In genomic region chr2:121480498-121480897, GRCm38 (mm10) we compare ENCODE assay signal across 8 mouse cellular contexts. TPM values are rescaled to one million over a fixed set of nuclear protein-coding genes. Genes with fewer than 3 reads are reported as not detected.
DNase-seq lines count a peak whose midpoint lies in the region; ATAC-seq and TF ChIP-seq lines count a peak whose summit lies in the region.

No protein-coding gene starts in this region.

- no peaks in the 10 kb centered on the region for H3K4me1 ChIP-seq in hindbrain, postnatal 0 days (ENCODE audit: insufficient read depth, low read length)
- peaks cover 5% of the 10 kb centered on the region for H3K4me1 ChIP-seq in hindbrain, embryonic 13.5 days (replicated peaks)

- H3K9ac ChIP-seq in hindbrain, postnatal 0 days (replicated peaks; ENCODE audit: low read length): no peak overlapping the region
- H3K9ac ChIP-seq in hindbrain, embryonic 13.5 days: no peak overlapping the region

- 59% methylated on average over 3 of the region's 3 CpGs for WGBS in hindbrain, postnatal 0 days
- 53% methylated on average over 3 of the region's 3 CpGs for WGBS in hindbrain, embryonic 13.5 days

- H3K9me3 ChIP-seq in hindbrain, postnatal 0 days (ENCODE audit: low read length): no peaks in the 10 kb centered on the region
- H3K9me3 ChIP-seq in hindbrain, embryonic 13.5 days: no peaks in the 10 kb centered on the region

- peak; percentile 42 for TF ChIP-seq CTCF in hindbrain, postnatal 0 days (IDR thresholded peaks at IDR 0.05; ENCODE audit: low read depth)

- H3K4me2 ChIP-seq in hindbrain, postnatal 0 days (ENCODE audit: low read depth, low read length): no peak overlapping the region
- no peak overlapping the region for H3K4me2 ChIP-seq in hindbrain, embryonic 13.5 days

- H3K36me3 ChIP-seq in hindbrain, postnatal 0 days (ENCODE audit: insufficient read depth, low read length): no peaks in the 10 kb centered on the region
- H3K36me3 ChIP-seq in hindbrain, embryonic 13.5 days: no peaks in the 10 kb centered on the region

- DNase-seq in hindbrain, postnatal 0 days (ENCODE audit: low spot score): no peak
- peak; percentile 48 for DNase-seq in ES-CJ7 (ENCODE audit: low read depth, low spot score)
- peak; percentile 31 for DNase-seq in embryo, embryonic 11 days
- peak; percentile 16 for DNase-seq in lung, postnatal 25 days (ENCODE audit: low spot score)
- DNase-seq in left cerebral cortex, adult 18-20 months (ENCODE audit: low spot score in 2 of 2): no peak
- DNase-seq in cerebellum, postnatal 36 days: no peak
- DNase-seq in cerebellum, adult 11-12 months: no peak

- H3K27me3 ChIP-seq in hindbrain, postnatal 0 days (ENCODE audit: insufficient read depth, low read length): no peaks in the 10 kb centered on the region
- H3K27me3 ChIP-seq in hindbrain, embryonic 13.5 days: no peaks in the 10 kb centered on the region

- H3K27ac ChIP-seq in hindbrain, postnatal 0 days: no peak overlapping the region
- no peak overlapping the region for H3K27ac ChIP-seq in hindbrain, embryonic 13.5 days

- H3K4me3 ChIP-seq in hindbrain, postnatal 0 days (ENCODE audit: low read length): no peak overlapping the region
- no peak overlapping the region for H3K4me3 ChIP-seq in hindbrain, embryonic 13.5 days

- ATAC-seq in hindbrain, postnatal 0 days: no peak
- ATAC-seq in hindbrain, embryonic 13.5 days (ENCODE audit: low FRiP score): no peak

RNA-seq across cellular contexts. Expression of gene Mfap1b, which starts 6.6 kb away (rescaled TPM):
- total RNA-seq in hindbrain, postnatal 0 days (2014; rRNA removed): 14.7 and 17.7 TPM in 2 replicates
- polyA plus RNA-seq in hindbrain, postnatal 0 days (2015; fragmentation: Nextera tagmentation; extraction: Ambion mirVana): 52.8 and 57.0 TPM in 2 replicates
- 79.2 and 79.7 TPM in 2 replicates for polyA plus RNA-seq in hindbrain, embryonic 13.5 days (2015; fragmentation: Nextera tagmentation; extraction: Ambion mirVana)
- 10 to 100 TPM; 41.6 to 45.0 TPM for total RNA-seq in left cerebral cortex, adult 18-20 months (2021)

RNA-seq across cellular contexts. Expression of gene Serinc4, which starts 23.9 kb away (rescaled TPM):
- total RNA-seq in hindbrain, postnatal 0 days (2014; rRNA removed): 1.3 and 1.5 TPM in 2 replicates
- 0.57 and 1.1 TPM in 2 replicates for polyA plus RNA-seq in hindbrain, postnatal 0 days (2015; fragmentation: Nextera tagmentation; extraction: Ambion mirVana)
- 1.3 TPM in 2 replicates for polyA plus RNA-seq in hindbrain, embryonic 13.5 days (2015; fragmentation: Nextera tagmentation; extraction: Ambion mirVana)
- total RNA-seq in left cerebral cortex, adult 18-20 months (2021): under 1 TPM; 0.26 to 0.37 TPM

RNA-seq across cellular contexts. Expression of gene Mfap1a, which starts 26.0 kb away (rescaled TPM):
- 12.0 and 14.4 TPM in 2 replicates for total RNA-seq in hindbrain, postnatal 0 days (2014; rRNA removed)
- polyA plus RNA-seq in hindbrain, postnatal 0 days (2015; fragmentation: Nextera tagmentation; extraction: Ambion mirVana): 21.3 and 21.5 TPM in 2 replicates
- polyA plus RNA-seq in hindbrain, embryonic 13.5 days (2015; fragmentation: Nextera tagmentation; extraction: Ambion mirVana): 34.8 and 36.4 TPM in 2 replicates
- 10 to 100 TPM; 27.9 to 34.0 TPM for total RNA-seq in left cerebral cortex, adult 18-20 months (2021)

RNA-seq across cellular contexts. Expression of gene Wdr76, which starts 26.0 kb away (rescaled TPM):
- total RNA-seq in hindbrain, postnatal 0 days (2014; rRNA removed): 4.6 and 5.3 TPM in 2 replicates
- 2.4 and 2.8 TPM in 2 replicates for polyA plus RNA-seq in hindbrain, postnatal 0 days (2015; fragmentation: Nextera tagmentation; extraction: Ambion mirVana)
- polyA plus RNA-seq in hindbrain, embryonic 13.5 days (2015; fragmentation: Nextera tagmentation; extraction: Ambion mirVana): 5.1 and 5.8 TPM in 2 replicates
- 1 to 10 TPM; 4.2 to 4.7 TPM for total RNA-seq in left cerebral cortex, adult 18-20 months (2021)

RNA-seq across cellular contexts. Expression of gene Hypk, which starts 27.4 kb away (rescaled TPM):
- total RNA-seq in hindbrain, postnatal 0 days (2014; rRNA removed): 5.4 and 12.5 TPM in 2 replicates
- polyA plus RNA-seq in hindbrain, postnatal 0 days (2015; fragmentation: Nextera tagmentation; extraction: Ambion mirVana): 110 and 119 TPM in 2 replicates
- polyA plus RNA-seq in hindbrain, embryonic 13.5 days (2015; fragmentation: Nextera tagmentation; extraction: Ambion mirVana): 111 and 119 TPM in 2 replicates
- total RNA-seq in left cerebral cortex, adult 18-20 months (2021): 10 to 100 TPM; 18.3 to 20.9 TPM

Comparison
In these comparisons a context has a peak if more than half of its experiments do, and no peak if none do; other contexts are left out.
1. DNase-seq: peak in ES-CJ7 (single experiment), embryo, embryonic 11 days (single experiment) and lung, postnatal 25 days (single experiment); none in hindbrain, postnatal 0 days (single experiment), left cerebral cortex, adult 18-20 months (0 of 2), cerebellum, postnatal 36 days (0 of 2) and cerebellum, adult 11-12 months (single experiment).